Mouse (Mus musculus) bone marrow macrophage, adult 2 months (primary cell): Measurements from ENCODE around the gene Tmem104.

Source experiments
- CTCF ChIP-seq: IDR thresholded peaks from 2 replicates; pipeline ENCODE4 v1.5.1; 2012; ENCODE audit warnings: low read depth, mild to moderate bottlenecking, low read length, moderate library complexity
- POLR2A ChIP-seq: IDR thresholded peaks from 2 replicates; pipeline ENCODE4 v1.6.1; 2012; ENCODE audit warnings: mild to moderate bottlenecking, low read depth, low read length, borderline replicate concordance

DNA sequence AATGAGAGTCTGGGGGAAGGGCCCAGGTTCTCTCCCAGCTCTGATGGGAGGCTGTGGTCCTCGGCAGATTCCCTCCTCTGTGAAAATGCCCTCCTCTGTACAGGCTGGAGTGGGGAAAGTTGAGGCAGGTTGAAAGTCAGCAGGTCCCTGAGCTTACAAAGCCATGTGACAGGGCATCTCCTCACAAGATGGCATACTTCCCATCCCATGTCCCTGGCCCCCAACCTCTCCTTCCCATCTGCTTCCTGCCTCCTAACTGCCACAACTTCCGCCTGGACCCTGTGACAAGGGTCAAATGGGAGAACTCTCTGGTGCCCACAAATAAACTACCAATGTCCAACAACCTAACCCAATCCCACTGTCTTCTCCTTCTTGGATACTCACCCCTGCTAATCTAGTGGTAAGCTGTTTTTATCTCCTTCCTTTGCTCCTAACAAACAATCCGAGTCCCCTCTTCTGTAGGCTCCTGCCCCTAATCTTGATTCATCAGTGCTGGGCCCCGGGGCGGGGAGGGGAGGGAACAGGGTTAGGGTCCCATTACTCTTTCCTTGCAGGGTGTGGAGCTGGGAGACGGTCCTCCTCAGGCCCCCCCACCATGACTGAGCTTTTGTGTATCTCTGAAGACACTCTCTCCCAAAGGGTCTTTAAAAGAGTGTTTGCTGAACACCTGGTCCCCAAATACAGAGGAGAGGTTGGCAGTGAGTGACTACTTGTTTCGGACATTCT lies 77.0 kb downstream of the Tmem104 start:
- TF ChIP-seq CTCF, result no peak
- TF ChIP-seq POLR2A, result no peak
